Mouse (Mus musculus) neural tube, embryonic 14.5 days (tissue): ENCODE results near the gene Mgea5. TPM values are rescaled to one million over a fixed set of nuclear protein-coding genes. Genes with fewer than 3 reads are reported as not detected.
A peak's percentile ranks its signal among the peaks of the same experiment; 100 is the strongest.

Source experiments
- ATAC-seq: fragments of 200-750 bp; cut with Nextera tagmentation; 2 replicates; pipeline ENCODE4 v1.8.0; 2017; ENCODE audit warnings: low read depth, mild to moderate bottlenecking, moderate TSS enrichment, moderate library complexity
- H3K27ac ChIP-seq: fragments of 300-500 bp; sonication (generic); 2 replicates; pipeline ENCODE4 v1.5.1; 2014; ENCODE audit warnings: low read depth, mild to moderate bottlenecking, control low read depth, low read length, moderate library complexity, mixed read lengths
- H3K27me3 ChIP-seq: fragments of 300-500 bp; sonication (generic); 2 replicates; pipeline ENCODE4 v1.6.1; 2014; ENCODE audit warnings: low read length; ENCODE audit not compliant: control insufficient read depth, insufficient read depth
- H3K36me3 ChIP-seq: fragments of 300-500 bp; sonication (generic); 2 replicates; pipeline ENCODE4 v1.6.1; 2014; ENCODE audit warnings: low read length, mixed read lengths; ENCODE audit not compliant: control insufficient read depth, insufficient read depth
- H3K4me1 ChIP-seq: fragments of 300-500 bp; sonication (generic); 2 replicates; pipeline ENCODE4 v1.6.1; 2014; ENCODE audit warnings: low read length; ENCODE audit not compliant: control insufficient read depth, insufficient read depth
- H3K4me2 ChIP-seq: fragments of 300-500 bp; sonication (generic); 2 replicates; pipeline ENCODE4 v1.6.1; 2014; ENCODE audit warnings: mild to moderate bottlenecking, low read depth, low read length, control low read depth
- H3K4me3 ChIP-seq: fragments of 300-500 bp; sonication (generic); 2 replicates; pipeline ENCODE4 v1.5.1; 2014; ENCODE audit warnings: low read depth, low read length, control low read depth, mixed read lengths
- H3K9ac ChIP-seq: fragments of 300-500 bp; sonication (generic); replicated peaks from 2 replicates; pipeline ENCODE4 v1.6.1; 2014; ENCODE audit warnings: low read depth, mild to moderate bottlenecking, control low read depth, low read length, mixed read lengths
- H3K9me3 ChIP-seq: fragments of 300-500 bp; sonication (generic); 2 replicates; pipeline ENCODE4 v1.6.1; 2016; ENCODE audit warnings: low read length; ENCODE audit not compliant: control insufficient read depth
- WGBS: fragments of 180-500 bp; shearing (Covaris S2); extraction: QIAGEN DNeasy Blood & Tissue Kit; methylation state at CpG from one replicate; pipeline ENCODE4 v1.1.7; 2014; 5-methylcytosine and 5-hydroxymethylcytosine counted together
- polyA plus RNA-seq: library from polyadenylated mRNA; unstranded; fragments of >200 nt; fragmentation: Nextera tagmentation; extraction: Ambion mirVana; gene quantifications from 2 replicates; pipeline ENCODE4 v1.2.1, GENCODE M21; 2014

The Mgea5 gene
- polyA plus RNA-seq, 1 experiment from 2014 or later, result 108 TPM

DNA sequence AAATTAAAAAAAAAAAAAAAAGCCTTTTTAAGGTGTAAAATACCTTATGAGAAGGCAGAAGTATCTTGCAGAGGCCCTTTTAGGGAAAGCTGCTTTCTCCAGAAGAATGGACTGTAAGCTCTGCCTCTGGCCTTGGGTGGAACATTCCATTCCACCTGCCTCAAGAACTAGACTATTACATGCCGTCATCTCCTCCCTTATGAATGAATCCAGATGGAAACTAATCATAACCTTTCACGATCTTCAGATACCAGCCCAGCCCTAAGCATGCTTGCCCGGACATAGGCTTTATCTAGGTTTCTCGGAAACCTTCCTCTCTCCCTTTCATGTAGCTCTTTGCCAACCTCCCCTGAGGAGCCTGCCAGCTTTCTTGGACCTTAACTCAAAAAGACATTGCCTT, 4.7 kb upstream of the Mgea5 start:
- Histone ChIP-seq H3K9ac (no peak overlapping the region), H3K27ac (no peak overlapping the region), H3K36me3 (no peaks in the 10 kb centered on the region), H3K9me3 (no peaks in the 10 kb centered on the region), H3K27me3 (no peaks in the 10 kb centered on the region), H3K4me2 (no peak overlapping the region), H3K4me1 (no peaks in the 10 kb centered on the region), H3K4me3 (no peak overlapping the region)
- ATAC-seq, result no peak
- 85% methylated on average over 4 of the region's 4 CpGs for WGBS

DNA sequence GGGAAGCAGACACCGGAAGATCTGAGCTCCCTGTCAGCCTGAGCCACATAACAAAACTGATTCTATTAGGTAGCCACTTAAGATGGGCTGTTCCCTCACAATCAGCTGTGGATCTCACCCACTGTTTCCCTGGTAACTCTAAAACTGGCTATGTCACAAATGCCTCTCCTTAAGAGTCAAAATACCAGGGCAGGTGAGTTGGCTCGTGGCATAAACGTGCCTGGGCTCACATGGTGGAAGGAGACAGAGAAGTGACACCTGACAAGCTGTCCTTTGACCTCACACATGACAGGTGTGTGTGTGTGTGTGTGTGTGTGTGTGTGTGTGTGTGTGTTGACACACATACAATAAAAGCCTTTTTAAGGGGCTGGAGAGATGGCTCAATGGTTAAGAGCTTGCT, 3.8 kb upstream of the Mgea5 start:
- WGBS, result 84% methylated on average over 3 of the region's 3 CpGs
- H3K27me3 ChIP-seq, result peaks cover 2% of the 10 kb centered on the region; the same call in 1 of the 2 replicates
- no peaks in the 10 kb centered on the region for H3K9me3 ChIP-seq
- ATAC-seq, result no peak
- H3K36me3 ChIP-seq, result no peaks in the 10 kb centered on the region
- H3K27ac ChIP-seq, result no peak overlapping the region
- no peak overlapping the region for H3K4me3 ChIP-seq
- H3K4me2 ChIP-seq, result no peak overlapping the region
- H3K9ac ChIP-seq, result no peak overlapping the region
- no peaks in the 10 kb centered on the region for H3K4me1 ChIP-seq

DNA sequence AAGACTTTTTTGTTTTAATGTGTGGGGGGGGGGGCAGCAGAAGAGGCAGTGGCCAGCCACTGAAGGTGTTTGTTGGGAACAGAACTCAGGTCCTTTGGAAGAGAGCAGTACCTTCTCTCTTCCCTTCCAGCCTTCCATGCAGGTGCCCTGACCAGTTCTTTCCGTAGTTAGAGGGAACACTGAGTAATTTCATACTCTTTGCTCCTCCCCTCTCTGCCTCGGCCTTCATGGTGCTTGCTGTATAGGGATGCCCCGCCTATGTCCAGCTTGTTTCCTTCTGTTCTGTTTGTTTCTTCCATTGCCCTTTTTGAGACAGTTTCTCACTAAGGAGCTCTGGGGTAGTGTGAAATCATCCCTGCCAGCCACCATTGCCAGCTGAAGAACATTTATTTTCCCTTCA, 1.8 kb upstream of the Mgea5 start:
- H3K4me3 ChIP-seq, result no peak overlapping the region
- H3K9ac ChIP-seq, result no peak overlapping the region
- H3K27ac ChIP-seq, result no peak overlapping the region
- ATAC-seq, result no peak
- no peak overlapping the region for H3K4me2 ChIP-seq
- peaks cover 17% of the 10 kb centered on the region for H3K4me1 ChIP-seq
- no peaks in the 10 kb centered on the region for H3K36me3 ChIP-seq
- H3K27me3 ChIP-seq, result peaks cover 2% of the 10 kb centered on the region; the same call in 1 of the 2 replicates
- WGBS, result 57% methylated on average over 3 of the region's 3 CpGs
- H3K9me3 ChIP-seq, result no peaks in the 10 kb centered on the region

DNA sequence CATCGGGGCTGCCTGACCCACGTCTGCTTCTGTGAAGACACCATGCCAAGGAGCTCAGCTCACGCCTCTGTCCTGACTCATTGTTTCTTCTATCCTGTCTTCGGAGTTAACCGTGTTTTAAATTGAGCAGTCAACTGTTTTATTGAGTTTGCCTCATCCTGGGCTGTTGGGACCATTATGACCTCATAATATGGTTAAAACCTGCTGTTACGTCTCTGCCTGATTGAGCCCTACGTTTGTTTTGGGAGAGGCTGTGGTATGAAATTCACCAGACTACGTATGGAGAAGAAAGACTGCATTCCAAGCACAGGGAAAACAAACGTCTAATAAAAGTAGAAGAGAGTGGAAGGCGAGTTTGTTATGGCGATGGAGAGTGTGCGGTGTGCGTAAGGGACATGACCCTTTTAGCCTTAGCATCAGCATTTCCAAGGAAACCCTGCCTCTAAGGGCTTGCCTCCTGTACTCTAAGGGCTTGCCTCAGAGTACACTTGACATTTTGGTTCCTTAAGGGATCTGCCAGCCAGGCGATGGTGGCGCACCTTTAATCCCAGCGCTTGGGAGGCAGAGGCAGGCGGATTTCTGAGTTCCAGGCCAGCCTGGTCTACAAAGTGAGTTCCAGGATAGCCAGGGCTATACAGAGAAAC, 418 bp upstream of the Mgea5 start:
- 31% methylated on average over 17 of the region's 17 CpGs for WGBS
- H3K4me2 ChIP-seq, result peak overlapping the region; percentile 58
- H3K9me3 ChIP-seq, result no peaks in the 10 kb centered on the region
- peaks cover 26% of the 10 kb centered on the region for H3K4me1 ChIP-seq
- H3K27ac ChIP-seq, result peak overlapping the region; percentile 44; the same call in 1 of the 2 replicates
- no peak for ATAC-seq
- H3K4me3 ChIP-seq, result peak overlapping the region; percentile 31
- peaks cover 8% of the 10 kb centered on the region; the same call in 1 of the 2 replicates for H3K36me3 ChIP-seq
- peaks cover 2% of the 10 kb centered on the region; the same call in 1 of the 2 replicates for H3K27me3 ChIP-seq
- H3K9ac ChIP-seq, result peak overlapping the region; percentile 32; the same call in 1 of the 2 replicates

DNA sequence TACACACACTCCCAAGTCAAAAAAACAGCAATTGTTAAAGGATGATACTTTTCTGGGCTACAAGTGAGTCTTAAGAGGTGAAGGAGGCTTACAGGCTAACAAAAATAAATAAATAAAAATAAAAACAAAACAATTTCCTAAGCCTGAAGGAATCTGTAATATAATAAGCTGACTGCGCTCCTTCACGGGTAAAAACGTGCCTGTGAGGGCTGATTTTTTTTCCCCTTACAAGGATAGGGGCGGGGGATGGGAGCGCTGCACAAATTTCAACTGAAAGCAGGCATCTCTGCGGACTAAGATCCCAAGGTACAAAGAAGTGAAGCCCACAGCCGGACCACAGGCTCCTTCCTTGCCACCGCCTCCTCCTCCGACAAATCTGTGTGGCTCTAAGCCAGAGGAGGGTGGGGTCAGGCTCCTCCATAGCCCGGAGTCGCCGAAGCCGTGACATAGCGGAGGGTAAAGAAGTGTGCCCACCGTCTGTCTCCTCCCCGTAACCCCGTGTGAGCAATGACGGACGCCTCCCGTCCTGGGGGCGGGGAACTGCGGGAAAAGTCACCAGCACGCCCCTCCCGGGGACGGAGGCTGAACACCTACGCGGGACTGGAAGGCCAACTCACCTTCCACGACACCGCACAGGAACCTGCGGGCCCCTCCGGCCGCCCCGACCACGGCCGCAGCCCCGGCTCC, 1.2 kb downstream of the Mgea5 start:
- peak overlapping the region; percentile 97 for H3K9ac ChIP-seq
- under 1% methylated on average over 34 of the region's 36 CpGs for WGBS
- no peaks in the 10 kb centered on the region for H3K9me3 ChIP-seq
- H3K4me2 ChIP-seq, result peak overlapping the region; percentile 68
- H3K36me3 ChIP-seq, result peaks cover 18% of the 10 kb centered on the region; the same call in 1 of the 2 replicates
- ATAC-seq, result peak; percentile 48
- H3K27me3 ChIP-seq, result peaks cover 2% of the 10 kb centered on the region; the same call in 1 of the 2 replicates
- peaks cover 26% of the 10 kb centered on the region for H3K4me1 ChIP-seq
- peak overlapping the region; percentile 100 for H3K4me3 ChIP-seq
- peak overlapping the region; percentile 99 for H3K27ac ChIP-seq

DNA sequence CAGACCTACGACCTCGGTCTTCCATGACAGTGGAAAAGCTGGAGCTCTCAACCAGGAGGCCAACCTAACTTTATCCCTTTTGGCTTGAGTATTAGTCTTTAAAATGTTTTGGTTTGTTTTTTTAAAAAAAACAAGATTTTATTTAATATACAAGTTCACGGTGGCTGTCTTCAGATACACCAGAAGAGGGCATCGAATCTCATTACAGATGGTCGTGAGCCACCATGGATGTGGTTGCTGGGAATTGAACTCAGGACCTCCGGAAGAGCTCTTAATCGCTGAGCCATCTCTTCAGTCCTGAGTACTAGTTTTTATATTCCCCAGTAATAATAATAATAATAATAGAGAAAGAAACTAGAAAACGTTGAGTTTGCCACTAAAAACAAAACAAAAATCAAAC, 2.0 kb downstream of the Mgea5 start:
- H3K9ac ChIP-seq, result no peak overlapping the region
- no peaks in the 10 kb centered on the region for H3K9me3 ChIP-seq
- H3K4me3 ChIP-seq, result peak overlapping the region; percentile 100
- peaks cover 2% of the 10 kb centered on the region; the same call in 1 of the 2 replicates for H3K27me3 ChIP-seq
- WGBS, result 65% methylated on average over 8 of the region's 8 CpGs
- H3K4me1 ChIP-seq, result peaks cover 26% of the 10 kb centered on the region
- ATAC-seq, result no peak
- H3K4me2 ChIP-seq, result peak overlapping the region; percentile 68
- H3K36me3 ChIP-seq, result peaks cover 25% of the 10 kb centered on the region; the same call in 1 of the 2 replicates
- H3K27ac ChIP-seq, result no peak overlapping the region

DNA sequence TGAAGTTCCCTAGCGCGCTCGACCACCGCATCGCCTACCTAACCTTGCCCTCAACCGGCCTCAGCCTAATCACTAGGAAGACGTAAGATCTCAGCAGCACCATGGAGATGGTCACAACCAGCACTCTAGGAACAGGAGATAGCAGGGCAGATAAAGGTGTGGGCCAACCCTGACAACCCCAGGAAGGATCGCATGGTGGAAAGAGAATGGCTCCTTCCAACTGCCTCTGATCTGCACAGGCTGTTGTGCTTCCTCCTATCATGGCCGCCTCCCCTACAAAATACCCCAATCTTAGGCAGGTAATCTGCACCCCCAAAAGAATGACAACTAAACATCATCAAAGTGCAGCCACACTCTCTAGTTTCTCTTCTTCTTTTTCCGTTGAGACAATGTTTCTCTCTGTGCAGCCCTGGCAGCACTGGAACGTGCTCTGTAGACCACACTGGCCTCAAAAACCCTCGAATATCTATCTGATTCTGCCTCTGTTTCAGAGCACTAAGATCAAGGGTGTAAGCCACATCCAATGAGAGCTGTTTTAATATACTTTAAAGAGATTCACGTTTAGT, 3.2 kb downstream of the Mgea5 start:
- WGBS, result 88% methylated on average over 13 of the region's 13 CpGs

DNA sequence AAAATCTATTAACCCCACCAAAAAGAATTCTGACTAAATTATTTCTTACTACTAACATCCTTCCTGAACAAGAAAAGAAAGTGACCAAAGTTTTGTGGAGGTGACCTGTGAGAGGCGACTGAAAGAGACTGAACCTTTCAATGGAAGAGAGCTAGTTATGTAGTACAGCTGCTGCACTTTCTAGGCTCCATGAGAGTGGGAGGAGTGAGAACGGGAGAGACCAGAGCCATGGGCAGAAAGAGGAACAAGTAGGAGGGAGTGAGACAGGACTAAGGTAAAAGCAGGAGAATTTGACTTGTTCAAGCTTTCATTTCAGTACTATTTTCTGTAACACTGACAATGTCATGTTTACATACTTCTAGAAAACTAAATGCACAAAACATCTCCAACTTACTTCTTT, 8.2 kb downstream of the Mgea5 start:
- no peak overlapping the region for H3K27ac ChIP-seq
- H3K9ac ChIP-seq, result no peak overlapping the region
- ATAC-seq, result no peak
- H3K36me3 ChIP-seq, result peaks cover 72% of the 10 kb centered on the region
- no peak overlapping the region for H3K4me2 ChIP-seq
- no peaks in the 10 kb centered on the region for H3K9me3 ChIP-seq
- peaks cover 9% of the 10 kb centered on the region for H3K4me1 ChIP-seq
- H3K27me3 ChIP-seq, result no peaks in the 10 kb centered on the region
- 89% methylated on average over 2 of the region's 2 CpGs for WGBS
- H3K4me3 ChIP-seq, result no peak overlapping the region

More for the DNA sequence above, 3.2 kb downstream of the Mgea5 start:
- Histone ChIP-seq H3K36me3 (peaks cover 29% of the 10 kb centered on the region; the same call in 1 of the 2 replicates), H3K9me3 (no peaks in the 10 kb centered on the region), H3K27me3 (peaks cover 2% of the 10 kb centered on the region; the same call in 1 of the 2 replicates), H3K9ac (no peak overlapping the region), H3K4me1 (peaks cover 26% of the 10 kb centered on the region), H3K27ac (no peak overlapping the region), H3K4me3 (no peak overlapping the region), H3K4me2 (peak overlapping the region; percentile 68)
- no peak for ATAC-seq

DNA sequence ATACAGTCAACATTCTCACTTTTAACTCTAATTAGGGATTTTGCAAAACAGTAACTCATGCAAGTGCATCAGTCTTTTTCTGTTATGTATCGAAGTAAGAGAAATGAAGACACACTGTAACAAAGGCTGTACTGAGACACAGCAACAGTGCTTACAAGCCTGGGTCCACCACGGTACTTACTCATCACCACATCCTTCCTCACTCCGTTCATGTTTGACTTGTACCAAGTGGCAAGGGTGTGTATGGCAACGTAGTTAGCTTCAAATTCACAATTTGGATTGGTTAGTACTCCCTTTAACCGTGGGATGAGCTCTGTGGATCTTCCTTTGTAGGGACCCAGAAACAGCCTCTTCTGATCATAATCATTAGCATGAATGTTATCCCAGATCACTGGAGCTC, 12.1 kb downstream of the Mgea5 start:
- H3K4me3 ChIP-seq, result no peak overlapping the region
- H3K27me3 ChIP-seq, result no peaks in the 10 kb centered on the region
- H3K9ac ChIP-seq, result no peak overlapping the region
- no peak for ATAC-seq
- no peaks in the 10 kb centered on the region for H3K9me3 ChIP-seq
- peaks cover 83% of the 10 kb centered on the region for H3K36me3 ChIP-seq
- no peak overlapping the region for H3K27ac ChIP-seq
- no peaks in the 10 kb centered on the region for H3K4me1 ChIP-seq
- H3K4me2 ChIP-seq, result no peak overlapping the region
- WGBS, result 91% methylated on average over 5 of the region's 5 CpGs
